Comparison of ENCODE assay signal across 8 mouse cellular contexts in the genomic region with DNA sequence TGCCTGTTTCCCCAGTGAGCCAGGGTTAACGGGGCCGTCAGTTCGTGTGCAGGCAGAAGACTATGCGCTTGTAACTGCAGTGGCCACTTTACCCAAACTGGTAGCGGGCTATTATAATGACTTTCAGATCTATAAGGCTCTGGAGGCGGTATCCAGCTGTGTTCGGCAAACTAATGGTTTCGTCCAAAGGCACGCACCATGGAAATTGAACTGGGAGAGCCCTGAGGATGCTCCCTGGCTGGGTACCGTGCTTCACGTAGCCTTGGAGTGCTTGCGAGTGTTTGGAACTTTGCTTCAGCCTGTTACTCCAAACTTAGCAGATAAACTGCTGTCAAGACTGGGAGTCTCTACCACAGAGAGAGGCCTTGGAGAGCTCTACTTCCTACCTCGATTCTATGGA. TPM values are rescaled to one million over a fixed set of nuclear protein-coding genes. Genes with fewer than 3 reads are reported as not detected.
DNase-seq lines count a peak whose midpoint lies in the region; ATAC-seq and TF ChIP-seq lines count a peak whose summit lies in the region.

No protein-coding gene starts in this region.

- TF ChIP-seq POLR2A in ES-Bruce4 (IDR thresholded peaks at IDR 0.05; ENCODE audit: insufficient read depth, low read length), result no peak

- TF ChIP-seq CTCF in ES-Bruce4 (IDR thresholded peaks at IDR 0.05; ENCODE audit: low read depth, low read length), result no peak

- H3K36me3 ChIP-seq in heart, embryonic 14.5 days (ENCODE audit: control insufficient read depth, insufficient read depth, low read length), result no peaks in the 10 kb centered on the region
- H3K36me3 ChIP-seq in ES-Bruce4 (ENCODE audit: control insufficient read depth, insufficient read depth, low read length, poor library complexity, severe bottlenecking), result peaks cover 2% of the 10 kb centered on the region
- H3K36me3 ChIP-seq in forebrain, embryonic 11.5 days (ENCODE audit: control insufficient read depth, insufficient read depth, low read length), result no peaks in the 10 kb centered on the region
- peaks cover 4% of the 10 kb centered on the region; the same call in 1 of the 2 replicates for H3K36me3 ChIP-seq in liver, embryonic 13.5 days

- H3K9ac ChIP-seq in heart, embryonic 14.5 days (ENCODE audit: low read length), result peak overlapping the region; percentile 86
- H3K9ac ChIP-seq in ES-Bruce4 (ENCODE audit: low read depth, poor library complexity, severe bottlenecking), result peak overlapping the region; percentile 60
- peak overlapping the region; percentile 75 for H3K9ac ChIP-seq in forebrain, embryonic 11.5 days (ENCODE audit: low read length)
- peak overlapping the region; percentile 91 for H3K9ac ChIP-seq in liver, embryonic 13.5 days

- DNase-seq in heart, adult 18-20 months, result no peak
- DNase-seq in forebrain, embryonic 11.5 days (ENCODE audit: low spot score), result no peak
- DNase-seq in liver, embryonic 13.5 days, result peak; percentile 7
- no peak for DNase-seq in ovary, postnatal 36 days (ENCODE audit: low spot score)
- no peak for DNase-seq in layer of hippocampus, adult 11-12 months (ENCODE audit: low spot score)
- no peak for DNase-seq in layer of hippocampus, postnatal 14 days (ENCODE audit: low spot score in 2 of 2)

- H3K27ac ChIP-seq in heart, embryonic 14.5 days (replicated peaks in 1 of 2; ENCODE audit: control insufficient read depth in 1 of 2, insufficient read depth in 1 of 2, low read depth in 2 of 2, low read length in 2 of 2), result no peak overlapping the region
- H3K27ac ChIP-seq in ES-Bruce4 (ENCODE audit: insufficient read depth, low read length), result no peak overlapping the region
- H3K27ac ChIP-seq in forebrain, embryonic 11.5 days (ENCODE audit: low read depth, low read length), result no peak overlapping the region
- H3K27ac ChIP-seq in liver, embryonic 13.5 days, result peak overlapping the region; percentile 86

- H3K4me2 ChIP-seq in heart, embryonic 14.5 days (ENCODE audit: low read length), result peak overlapping the region; percentile 99
- H3K4me2 ChIP-seq in forebrain, embryonic 11.5 days (ENCODE audit: low read depth, low read length, severe bottlenecking), result peak overlapping the region; percentile 97
- H3K4me2 ChIP-seq in liver, embryonic 13.5 days, result peak overlapping the region; percentile 97

- H3K27me3 ChIP-seq in heart, embryonic 14.5 days (ENCODE audit: control insufficient read depth, insufficient read depth, low read length), result no peaks in the 10 kb centered on the region
- no peaks in the 10 kb centered on the region for H3K27me3 ChIP-seq in ES-Bruce4 (ENCODE audit: control insufficient read depth, insufficient read depth, low read length, poor library complexity, severe bottlenecking)
- H3K27me3 ChIP-seq in forebrain, embryonic 11.5 days (ENCODE audit: control insufficient read depth, insufficient read depth, low read length), result no peaks in the 10 kb centered on the region
- no peaks in the 10 kb centered on the region for H3K27me3 ChIP-seq in liver, embryonic 13.5 days

- ATAC-seq in heart, embryonic 14.5 days (ENCODE audit: insufficient number of reproducible peaks, insufficient read depth, low FRiP score, low read depth), result no peak
- no peak for ATAC-seq in forebrain, embryonic 11.5 days (replicated peaks; ENCODE audit: low FRiP score)
- ATAC-seq in liver, embryonic 13.5 days (ENCODE audit: low read depth), result no peak

- peaks cover 5 to 15% of the 10 kb centered on the region in 2 experiments; a peak in 3 of 4 replicates for H3K4me1 ChIP-seq in heart, embryonic 14.5 days (ENCODE audit: control insufficient read depth in 2 of 2, insufficient read depth in 2 of 2, low read length in 2 of 2)
- no peaks in the 10 kb centered on the region for H3K4me1 ChIP-seq in ES-Bruce4 (ENCODE audit: control insufficient read depth, insufficient read depth, low read length)
- peaks cover 10% of the 10 kb centered on the region for H3K4me1 ChIP-seq in forebrain, embryonic 11.5 days (replicated peaks; ENCODE audit: control insufficient read depth, insufficient read depth, low read length)
- H3K4me1 ChIP-seq in liver, embryonic 13.5 days (replicated peaks), result peaks cover 45% of the 10 kb centered on the region

- H3K9me3 ChIP-seq in heart, embryonic 14.5 days (ENCODE audit: control insufficient read depth, low read length), result no peaks in the 10 kb centered on the region
- no peaks in the 10 kb centered on the region for H3K9me3 ChIP-seq in ES-Bruce4 (replicated peaks; ENCODE audit: control insufficient read depth, insufficient read depth, low read length, poor library complexity, severe bottlenecking)
- no peaks in the 10 kb centered on the region for H3K9me3 ChIP-seq in forebrain, embryonic 11.5 days (ENCODE audit: control insufficient read depth, low read length)
- H3K9me3 ChIP-seq in liver, embryonic 13.5 days (replicated peaks), result no peaks in the 10 kb centered on the region

- no peak for TF ChIP-seq EP300 in ES-Bruce4 (IDR thresholded peaks at IDR 0.05; ENCODE audit: insufficient read depth, low read depth, low read length)

- 36% methylated on average over 13 of the region's 13 CpGs for WGBS in heart, embryonic 14.5 days
- 32% methylated on average over 13 of the region's 13 CpGs for WGBS in forebrain, embryonic 11.5 days
- WGBS in liver, embryonic 13.5 days (ENCODE audit: insufficient replicate concordance), result 19% methylated on average over 13 of the region's 13 CpGs

- peak overlapping the region; percentile 88 to 99 for H3K4me3 ChIP-seq in heart, embryonic 14.5 days (ENCODE audit: control insufficient read depth in 1 of 2, insufficient read depth in 1 of 2, low read depth in 1 of 2, low read length in 2 of 2)
- peak overlapping the region; percentile 72 for H3K4me3 ChIP-seq in ES-Bruce4 (ENCODE audit: low read depth, low read length)
- peak overlapping the region; percentile 75 for H3K4me3 ChIP-seq in forebrain, embryonic 11.5 days (ENCODE audit: low read depth, low read length)
- peak overlapping the region; percentile 91 for H3K4me3 ChIP-seq in liver, embryonic 13.5 days (replicated peaks)

RNA-seq across cellular contexts. Expression of gene Mars2, which starts 1.5 kb away (rescaled TPM):
- 3.6 TPM in 2 replicates for polyA plus RNA-seq in heart, embryonic 14.5 days (2014; fragmentation: Nextera tagmentation; extraction: Ambion mirVana)
- 1 to 10 TPM; 5.1 to 5.7 TPM for total RNA-seq in heart, adult 18-20 months (2021)
- 4.4 and 4.7 TPM in 2 replicates for polyA plus RNA-seq in ES-Bruce4 (2011; ENCODE audit: insufficient read depth, insufficient read length, low read depth, missing spikeins)
- 3.7 and 3.8 TPM in 2 replicates for polyA plus RNA-seq in forebrain, embryonic 11.5 days (2014; fragmentation: Nextera tagmentation; extraction: Ambion mirVana)
- 3.0 and 3.2 TPM in 2 replicates for polyA plus RNA-seq in liver, embryonic 13.5 days (2015; fragmentation: Nextera tagmentation; extraction: Ambion mirVana)
- 10 to 100 TPM; 10.6 TPM for total RNA-seq in layer of hippocampus, postnatal 14 days (2021)

RNA-seq across cellular contexts. Expression of gene Rftn2, which starts 11.9 kb away (rescaled TPM):
- 8.2 and 9.2 TPM in 2 replicates for polyA plus RNA-seq in heart, embryonic 14.5 days (2014; fragmentation: Nextera tagmentation; extraction: Ambion mirVana)
- 10 to 100 TPM; 10.8 to 11.0 TPM for total RNA-seq in heart, adult 18-20 months (2021)
- polyA plus RNA-seq in ES-Bruce4 (2011; ENCODE audit: insufficient read depth, insufficient read length, low read depth, missing spikeins), result 0.41 and 0.43 TPM in 2 replicates
- polyA plus RNA-seq in forebrain, embryonic 11.5 days (2014; fragmentation: Nextera tagmentation; extraction: Ambion mirVana), result 8.0 and 8.2 TPM in 2 replicates
- polyA plus RNA-seq in liver, embryonic 13.5 days (2015; fragmentation: Nextera tagmentation; extraction: Ambion mirVana), result 0.52 and 0.81 TPM in 2 replicates
- 10 to 100 TPM; 29.6 to 31.8 TPM for total RNA-seq in layer of hippocampus, postnatal 14 days (2021)
